Mouse (Mus musculus) gonadal fat pad, adult 2 months (tissue): ENCODE results near the gene Cgnl1. TPM values are rescaled to one million over a fixed set of nuclear protein-coding genes. Genes with fewer than 3 reads are reported as not detected.

Source experiments
- DNase-seq: peaks from one replicate; pipeline ENCODE4 v3.0.0-alpha.2; 2012; ENCODE audit warnings: low read depth
- polyA plus RNA-seq: library from polyadenylated mRNA; depleted of rRNA; stranded (reverse); fragments of >200 nt; gene quantifications from 2 replicates; pipeline ENCODE4 v1.2.3, GENCODE M21; 2012

The Cgnl1 gene
- polyA plus RNA-seq, 1 experiment, result 20.3 TPM

- no peak for DNase-seq
Measured at GRCm38 (mm10) chr9:71766902-71767301, 4.5 kb downstream of the Cgnl1 start.

GRCm38 (mm10) chr9:71766306-71766705, 5.1 kb downstream of the Cgnl1 start:
- DNase-seq, result no peak

GRCm38 (mm10) chr9:71764551-71764950, 6.9 kb downstream of the Cgnl1 start:
- no peak for DNase-seq

DNA sequence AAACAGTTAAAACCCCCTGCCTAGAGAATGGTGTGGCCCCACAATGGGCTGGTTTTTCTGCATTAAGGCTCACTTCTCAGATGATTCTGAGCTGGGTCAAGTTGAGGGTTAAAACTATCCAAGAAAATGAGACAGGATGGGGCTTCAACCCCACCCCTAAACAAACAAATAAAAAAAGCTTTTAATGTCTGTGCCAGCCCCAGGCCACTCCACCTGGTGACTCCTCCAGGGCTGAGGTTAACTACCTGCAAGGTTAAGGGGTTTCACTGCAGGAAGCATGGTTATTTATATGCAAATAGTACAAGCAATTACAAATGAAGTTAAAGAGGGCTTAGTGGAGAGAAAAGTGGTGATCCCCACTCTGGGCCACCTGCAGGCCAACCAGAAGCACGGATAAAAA, 8.1 kb downstream of the Cgnl1 start:
- no peak for DNase-seq

- no peak for DNase-seq
Measured at GRCm38 (mm10) chr9:71761663-71762062, 9.7 kb downstream of the Cgnl1 start.

- no peak for DNase-seq
Measured at GRCm38 (mm10) chr9:71760518-71761141, 10.8 kb downstream of the Cgnl1 start.

DNA sequence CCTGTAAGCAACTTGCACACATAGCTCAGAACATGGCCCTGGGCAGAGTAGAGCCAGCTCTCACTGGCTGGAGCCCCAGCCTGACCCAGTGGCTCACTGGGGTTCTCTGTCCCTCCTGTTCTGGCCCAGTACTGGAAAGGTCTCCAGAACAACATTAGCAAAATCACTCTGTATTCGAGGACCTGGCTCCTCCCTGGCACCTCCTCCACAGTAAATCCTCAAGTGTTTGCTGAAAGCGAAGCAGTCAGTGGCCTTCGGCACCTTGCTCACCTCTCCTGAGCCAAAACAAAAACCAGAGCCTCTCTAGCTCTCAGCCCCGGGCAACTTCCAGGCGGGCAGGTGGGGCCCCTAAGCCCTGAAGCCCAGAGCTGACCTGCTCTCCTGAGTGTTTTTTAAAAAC, 11.5 kb downstream of the Cgnl1 start:
- no peak for DNase-seq

DNA sequence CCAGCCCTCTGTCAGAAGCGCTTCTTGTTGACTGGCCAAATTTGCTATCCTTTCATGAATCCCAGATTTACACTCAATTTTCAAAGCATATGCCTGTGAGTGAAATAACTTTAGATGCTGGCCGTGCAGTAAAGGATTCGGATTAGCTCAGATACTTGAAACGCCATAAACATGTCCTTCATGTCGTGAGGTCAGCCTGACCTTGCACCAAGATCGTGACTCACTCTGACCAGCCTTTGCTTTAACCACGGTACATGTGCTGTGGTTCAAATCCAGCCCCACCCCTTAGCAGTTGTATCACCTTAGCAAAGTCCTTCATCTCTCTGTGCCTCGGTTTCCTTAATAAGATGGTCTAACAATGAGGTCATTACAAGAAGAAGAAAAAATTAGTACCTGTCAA, 14.0 kb downstream of the Cgnl1 start:
- DNase-seq, result no peak

DNA sequence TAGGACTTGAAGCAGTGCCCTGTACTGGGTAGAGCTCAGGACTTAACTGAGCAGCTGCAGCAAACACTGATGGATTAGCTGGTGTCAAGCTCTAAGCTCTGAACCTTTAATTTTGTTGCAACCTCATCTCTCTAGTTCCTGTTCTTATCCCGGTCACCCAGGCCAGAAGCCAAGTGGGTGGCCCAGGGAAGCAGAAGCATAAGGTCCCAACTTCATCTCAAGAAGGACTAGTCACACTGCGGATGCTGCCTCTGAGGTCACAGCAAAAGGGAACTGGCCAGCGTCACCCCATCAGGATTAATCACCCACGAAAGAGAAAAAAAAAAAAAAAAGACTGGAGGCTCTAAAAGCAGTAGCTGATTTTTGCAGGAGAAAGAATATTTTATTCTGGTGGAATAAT, 14.5 kb downstream of the Cgnl1 start:
- no peak for DNase-seq

- DNase-seq, result no peak
Measured at GRCm38 (mm10) chr9:71753981-71754380, 17.4 kb downstream of the Cgnl1 start.

- no peak for DNase-seq
Measured at GRCm38 (mm10) chr9:71753529-71753928, 17.9 kb downstream of the Cgnl1 start.

GRCm38 (mm10) chr9:71753117-71753516, 18.3 kb downstream of the Cgnl1 start:
- no peak for DNase-seq

DNA sequence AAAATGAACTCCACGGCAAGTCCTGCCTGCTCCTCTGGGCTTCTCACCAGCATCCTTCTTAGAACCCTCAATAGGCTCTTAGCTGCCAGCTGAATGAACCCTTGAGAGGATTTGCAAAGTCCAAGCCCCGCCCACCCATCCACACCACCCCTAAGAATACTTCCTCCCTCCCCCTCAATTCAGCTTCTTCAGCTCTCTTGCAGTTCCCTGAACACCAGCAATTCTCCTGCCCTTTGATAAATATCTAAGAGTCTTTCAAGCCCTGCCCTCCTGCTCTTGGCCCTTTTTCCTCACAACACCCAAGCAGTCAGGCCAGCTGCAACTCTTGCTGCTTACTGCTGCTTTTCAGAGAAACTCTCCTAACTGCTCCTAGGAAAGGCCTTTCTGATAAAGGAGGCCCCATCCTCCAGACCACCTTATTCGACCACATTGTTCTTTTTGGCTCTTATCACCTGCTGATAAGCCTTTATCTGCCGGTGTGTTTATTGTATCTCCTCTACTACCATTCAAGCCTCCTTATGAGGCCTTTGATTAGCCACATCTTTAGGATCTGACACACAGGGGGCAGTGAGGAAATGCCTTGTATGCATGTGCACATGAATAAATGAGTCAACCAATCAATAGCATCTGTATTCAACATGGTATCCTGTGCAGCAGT, 21.3 kb downstream of the Cgnl1 start:
- DNase-seq, result no peak

GRCm38 (mm10) chr9:71746405-71746804, 25.0 kb downstream of the Cgnl1 start:
- no peak for DNase-seq

GRCm38 (mm10) chr9:71738081-71738930, 33.1 kb downstream of the Cgnl1 start:
- DNase-seq, result no peak

- DNase-seq, result no peak
Measured at GRCm38 (mm10) chr9:71737257-71738023, 34.0 kb downstream of the Cgnl1 start.

- no peak for DNase-seq
Measured at GRCm38 (mm10) chr9:71735886-71736285, 35.5 kb downstream of the Cgnl1 start.

DNA sequence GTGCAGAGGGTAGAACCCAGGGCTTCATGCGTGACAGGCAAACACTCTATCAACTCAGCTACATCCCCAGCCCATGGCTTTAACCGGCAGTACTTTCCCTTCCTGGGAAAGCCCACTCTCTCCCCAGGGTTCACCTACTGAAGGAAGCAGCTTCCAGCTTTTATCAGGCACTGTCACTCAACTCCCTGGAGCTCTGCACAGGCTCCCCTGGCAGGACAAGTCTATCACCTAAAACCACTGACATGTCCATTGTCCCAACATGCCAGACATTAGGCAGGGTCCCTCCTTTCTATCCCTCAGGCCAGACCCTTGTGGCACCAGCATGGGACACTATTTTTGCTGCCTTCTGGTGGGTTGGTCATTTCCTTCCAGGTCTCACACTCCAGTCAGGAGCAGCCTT, 37.8 kb downstream of the Cgnl1 start:
- DNase-seq, result no peak

- no peak for DNase-seq
Measured at GRCm38 (mm10) chr9:71728822-71729311, 42.5 kb downstream of the Cgnl1 start.

- DNase-seq, result no peak
Measured at GRCm38 (mm10) chr9:71727233-71727632, 44.2 kb downstream of the Cgnl1 start.

- no peak for DNase-seq
Measured at GRCm38 (mm10) chr9:71726121-71726520, 45.3 kb downstream of the Cgnl1 start.

DNA sequence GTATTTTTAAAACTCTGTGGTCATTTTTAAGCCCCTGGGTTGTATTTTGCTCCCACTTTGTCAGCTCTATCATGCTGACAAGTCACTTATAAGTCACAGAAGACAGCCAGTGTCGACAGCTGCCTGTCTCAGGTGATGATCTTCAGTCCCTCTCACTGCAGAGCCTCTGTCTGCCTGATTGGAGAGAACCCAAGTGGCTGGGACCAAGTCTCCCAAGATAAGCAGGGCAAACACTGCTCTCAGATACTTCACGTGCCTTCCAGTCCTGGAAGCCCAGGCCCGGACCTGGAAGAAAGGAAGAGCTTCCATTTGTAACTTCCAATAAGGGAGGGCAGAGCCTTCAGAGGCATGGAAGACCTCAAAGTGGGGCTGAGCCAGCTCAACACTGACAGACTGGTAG, 49.0 kb downstream of the Cgnl1 start:
- no peak for DNase-seq
